Mouse (Mus musculus) ES-Bruce4 (cell line): Measurements from ENCODE around the gene Nav3.

Source experiments
- CTCF ChIP-seq: IDR thresholded peaks from one replicate; pipeline ENCODE4 v1.8.1; 2011; ENCODE audit warnings: low read depth, low read length
- EP300 ChIP-seq: IDR thresholded peaks from 2 replicates; pipeline ENCODE4 v1.6.1; 2011; ENCODE audit warnings: low read depth, low read length; ENCODE audit not compliant: insufficient read depth
- POLR2A ChIP-seq: IDR thresholded peaks from one replicate; pipeline ENCODE4 v1.8.1; 2011; ENCODE audit warnings: low read length; ENCODE audit not compliant: insufficient read depth

DNA sequence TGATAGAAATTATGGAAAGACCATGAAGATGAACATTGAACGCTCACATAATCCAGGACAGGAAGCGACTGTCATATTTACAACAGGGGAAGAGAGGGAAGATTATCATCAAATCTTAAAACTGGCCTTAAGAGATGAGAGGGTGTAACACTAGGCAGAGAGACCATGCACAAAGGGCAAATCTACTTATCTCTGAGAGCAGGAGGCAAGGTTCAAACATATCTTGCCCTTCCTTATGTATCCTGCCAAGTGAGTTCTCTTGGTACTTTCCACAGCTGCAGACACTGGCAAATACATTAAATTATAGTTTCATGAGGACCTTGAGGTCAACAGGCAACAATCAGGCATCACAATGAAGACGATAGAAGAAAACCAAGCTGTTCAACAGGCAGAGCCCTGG lies 529.9 kb downstream of the Nav3 start:
- TF ChIP-seq EP300 (no peak), POLR2A (no peak), CTCF (no peak)
